Mouse (Mus musculus): ENCODE measurements at regions not wholly inside any gene's neighbourhood (a gene's known extent, or its start where the extent isn't known, plus 50 kb on each side); places are given as distances from the start of the nearest gene placed in this dataset.

DNA sequence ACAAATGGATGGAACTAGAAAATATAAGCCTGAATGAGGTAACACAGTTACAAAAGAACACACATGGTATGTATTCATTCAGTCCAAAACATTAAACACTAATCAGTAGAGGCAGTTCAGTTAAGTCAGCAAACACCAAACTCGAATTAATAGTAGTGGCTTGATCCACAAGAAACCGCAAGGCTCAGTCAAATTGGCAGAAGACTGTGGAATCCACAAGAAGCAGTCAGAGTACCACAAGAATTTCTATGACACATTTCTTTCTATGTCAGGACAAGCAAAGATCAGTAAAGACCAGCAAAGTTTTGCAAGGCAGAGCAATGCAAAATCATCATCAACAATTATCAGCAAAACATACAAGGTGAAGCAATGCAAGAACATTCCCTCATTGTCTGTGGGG is 1373.9 kb upstream of the Zeb2 start:
- in situ Hi-C loops (cut with MboI, MseI), result loop anchor here (5.0 kb wide), 1 partner anchor 74 kb away; no protein-coding TSS in a partner anchor

DNA sequence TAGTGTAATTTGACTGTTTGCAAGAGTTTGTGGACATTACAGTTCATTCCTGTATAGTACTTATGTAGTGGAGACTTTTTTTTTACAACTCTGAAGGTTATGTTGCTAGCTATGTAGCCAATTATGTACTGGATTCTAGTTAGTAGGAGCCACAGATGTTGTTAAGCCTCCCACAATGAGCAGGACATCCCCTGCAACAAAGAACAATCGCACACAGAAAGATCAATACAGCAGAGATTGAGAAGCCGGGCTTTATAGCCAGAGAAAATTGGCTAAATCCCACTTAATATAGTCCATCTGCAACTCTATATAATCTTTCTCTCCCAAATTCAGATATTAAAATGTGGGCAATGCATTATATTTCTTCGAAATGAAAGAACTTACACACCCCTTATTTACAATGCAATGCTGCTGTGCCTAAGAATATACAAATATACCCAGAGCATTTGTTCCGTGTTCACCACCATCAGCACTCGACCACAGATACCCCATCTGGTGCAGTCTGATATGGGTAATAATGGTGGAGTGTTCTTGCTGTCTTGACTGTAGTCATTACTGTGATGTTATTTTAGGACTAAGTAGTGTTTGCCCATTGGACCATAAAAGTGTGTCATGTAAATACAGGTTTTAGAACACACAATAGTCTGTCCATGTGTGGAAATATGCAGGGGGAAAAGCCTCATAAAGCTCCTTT is 1351.9 kb upstream of the Zeb2 start:
- in situ Hi-C loops (cut with MboI, MseI), result no loop called here

DNA sequence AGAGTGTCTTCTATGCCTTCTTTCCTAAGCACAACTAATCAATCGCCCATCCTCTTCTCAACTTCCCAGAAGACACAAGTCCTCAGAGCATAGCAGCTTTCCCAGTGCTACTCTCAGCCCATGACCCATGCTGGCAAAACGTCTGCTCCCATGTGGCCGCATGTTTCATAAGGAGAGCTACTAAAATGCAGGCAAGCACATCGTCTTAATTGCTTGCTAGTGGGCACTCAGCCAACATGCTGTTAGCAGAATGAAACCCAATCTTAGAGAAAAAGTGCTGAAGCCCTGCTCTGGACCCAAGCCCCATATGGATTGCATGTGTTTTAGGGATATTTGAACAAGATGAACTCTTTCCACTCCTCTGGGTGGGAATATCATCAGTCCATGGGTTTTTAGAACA is 1348.2 kb upstream of the Zeb2 start:
- in situ Hi-C loops (cut with MboI, MseI), result no loop called here

DNA sequence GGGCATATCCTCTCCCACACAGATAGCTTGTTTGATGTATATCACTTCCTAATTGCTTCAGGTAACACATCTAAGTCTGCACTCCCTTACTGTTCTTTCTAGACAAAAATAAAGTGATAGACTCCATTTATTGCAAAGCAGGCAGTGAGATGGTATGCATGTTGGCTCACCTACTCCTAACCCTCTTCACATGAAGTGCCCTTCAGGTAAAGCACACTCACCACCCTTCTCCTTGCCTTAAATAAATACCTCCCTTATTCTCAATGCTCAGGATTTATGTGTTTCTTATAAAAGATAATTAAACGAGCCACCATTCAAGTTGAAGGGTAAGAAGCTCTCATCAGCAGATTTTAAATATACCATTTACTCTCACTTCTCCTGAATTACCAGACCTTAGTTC is 1347.7 kb upstream of the Zeb2 start:
- in situ Hi-C loops (cut with MboI, MseI), result no loop called here

DNA sequence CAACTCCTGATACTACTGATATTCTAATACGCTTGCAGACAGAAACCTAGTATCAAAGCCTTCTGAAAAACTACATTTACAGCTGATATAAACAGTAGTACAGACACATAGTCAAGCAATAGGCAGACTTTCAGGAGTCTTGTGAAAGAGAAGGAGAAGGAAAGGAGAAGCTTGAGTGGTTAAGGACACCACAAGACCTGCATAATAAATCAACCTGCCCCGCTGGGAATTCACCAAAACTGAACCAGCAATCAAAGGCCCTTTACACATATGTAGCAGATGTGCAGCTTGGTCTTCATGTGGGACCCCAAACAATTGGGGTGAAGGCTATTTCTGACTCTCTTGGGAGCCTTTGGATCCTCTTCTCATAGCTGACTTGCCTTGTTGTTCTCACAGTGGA is 1345.5 kb upstream of the Zeb2 start:
- in situ Hi-C loops (cut with MboI, MseI), result no loop called here

DNA sequence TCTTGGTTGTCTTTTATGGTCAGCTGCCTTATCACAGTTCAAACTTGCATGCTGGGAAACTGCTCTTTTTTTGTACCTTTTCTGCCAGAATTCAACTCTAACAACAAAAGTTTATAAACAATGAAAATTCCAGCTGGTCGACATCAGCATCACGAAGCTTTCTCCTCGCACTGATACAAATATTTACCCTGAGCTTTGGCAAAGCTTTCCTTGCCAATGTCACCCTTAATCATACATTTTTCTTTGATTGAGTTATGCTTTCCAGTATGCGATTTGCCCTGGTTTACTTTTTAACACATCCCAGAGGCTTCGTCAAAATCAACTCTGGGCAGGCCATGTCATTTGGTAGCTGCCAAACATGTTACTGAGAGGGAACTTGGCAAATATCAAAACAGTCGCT is 1333.5 kb upstream of the Zeb2 start:
- in situ Hi-C loops (cut with MboI, MseI), result no loop called here

DNA sequence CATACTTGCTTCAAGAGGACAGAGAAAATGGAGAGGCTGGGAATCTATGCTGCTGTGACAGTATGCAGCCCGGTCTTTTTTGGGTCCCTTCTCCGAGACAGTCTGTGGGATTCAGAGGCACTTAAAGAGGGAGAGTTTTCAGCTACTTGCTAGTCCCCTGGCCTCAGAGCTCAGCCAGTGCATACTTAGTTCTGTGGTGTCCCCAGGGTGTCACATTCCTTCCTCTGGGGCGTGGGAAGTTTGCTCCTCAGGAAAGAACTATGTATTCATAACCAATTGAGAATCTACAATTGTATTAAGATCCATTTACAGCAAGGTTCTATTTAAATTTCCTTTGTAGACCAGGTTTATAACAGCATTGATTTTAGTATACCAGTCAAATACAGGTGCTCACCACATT is 1328.1 kb upstream of the Zeb2 start:
- in situ Hi-C loops (cut with MboI, MseI), result loop anchor here (5.0 kb wide), 1 partner anchor 1163 kb away; no protein-coding TSS in a partner anchor

DNA sequence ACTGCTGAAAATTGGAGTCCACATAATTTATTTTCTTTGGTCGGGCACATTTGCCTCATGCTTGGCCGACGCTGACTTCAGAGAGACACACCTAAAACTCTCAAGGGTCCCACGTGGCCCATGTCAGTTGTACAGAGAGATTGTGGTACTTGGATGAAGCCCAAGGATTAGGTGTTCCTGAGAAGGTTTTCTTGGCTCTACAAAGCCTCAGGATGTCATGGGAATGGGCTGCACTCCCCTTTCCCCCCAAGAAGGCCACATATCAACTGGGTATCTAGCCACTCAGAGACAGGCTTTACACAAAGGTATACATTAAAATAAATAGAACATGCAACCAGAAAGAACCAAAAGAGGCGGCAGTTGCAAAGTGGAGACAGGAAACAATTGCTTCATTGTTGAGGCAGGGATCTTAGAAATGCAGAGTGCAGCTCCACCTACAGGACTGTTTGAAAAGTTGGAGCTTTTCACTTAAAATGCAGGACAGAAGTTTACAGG is 1326.5 kb upstream of the Zeb2 start:
- in situ Hi-C loops (cut with MboI, MseI), result no loop called here

DNA sequence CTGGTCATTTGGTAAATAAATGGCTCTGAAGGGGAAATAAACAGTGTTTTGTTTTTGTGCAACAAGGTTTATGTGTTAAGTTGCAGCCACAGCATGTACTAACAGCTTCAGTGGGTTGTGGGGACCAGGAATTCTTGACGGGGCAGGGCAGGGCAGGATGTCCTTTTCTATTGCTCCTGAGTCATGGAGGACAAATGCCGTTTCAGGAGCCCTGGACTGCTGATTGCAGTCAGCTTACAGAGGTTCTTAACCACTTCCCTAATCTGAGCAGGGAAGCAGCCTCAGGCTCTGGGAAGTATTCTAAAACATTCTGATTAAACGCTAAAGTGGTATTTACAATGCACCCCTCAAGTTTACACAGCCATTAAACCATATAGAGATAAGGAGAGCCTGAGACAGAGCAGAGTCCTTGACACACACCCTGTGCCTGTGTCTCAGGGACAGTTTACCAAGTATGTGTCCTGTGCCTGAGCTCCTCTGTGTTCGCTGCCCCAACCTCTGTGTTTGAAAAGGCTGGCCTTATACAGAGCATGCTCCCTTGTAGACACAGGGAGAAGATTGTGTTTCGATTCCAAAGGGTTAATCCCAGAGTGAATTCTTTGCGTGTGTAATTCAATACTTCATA is 1326.0 kb upstream of the Zeb2 start:
- in situ Hi-C loops (cut with MboI, MseI), result no loop called here

DNA sequence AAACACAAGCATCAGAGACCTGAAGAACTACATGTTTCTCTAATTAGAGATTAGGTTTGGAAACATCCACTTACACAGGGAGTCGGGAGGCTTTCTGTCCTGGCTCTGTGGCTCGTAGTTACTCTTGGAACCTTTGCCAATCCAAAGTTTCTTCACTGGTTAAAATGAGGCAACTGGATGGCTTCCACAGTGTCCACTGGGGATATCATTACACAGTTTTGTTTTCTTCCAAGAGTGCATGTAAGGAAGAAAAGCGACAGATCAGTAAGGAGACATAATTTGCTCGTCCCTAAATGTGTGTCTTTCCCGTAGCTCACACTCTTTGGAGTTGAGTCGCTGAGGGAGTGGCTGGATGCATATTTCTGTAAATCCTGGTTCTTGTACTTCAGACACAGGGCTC is 1325.4 kb upstream of the Zeb2 start:
- in situ Hi-C loops (cut with MboI, MseI), result no loop called here

DNA sequence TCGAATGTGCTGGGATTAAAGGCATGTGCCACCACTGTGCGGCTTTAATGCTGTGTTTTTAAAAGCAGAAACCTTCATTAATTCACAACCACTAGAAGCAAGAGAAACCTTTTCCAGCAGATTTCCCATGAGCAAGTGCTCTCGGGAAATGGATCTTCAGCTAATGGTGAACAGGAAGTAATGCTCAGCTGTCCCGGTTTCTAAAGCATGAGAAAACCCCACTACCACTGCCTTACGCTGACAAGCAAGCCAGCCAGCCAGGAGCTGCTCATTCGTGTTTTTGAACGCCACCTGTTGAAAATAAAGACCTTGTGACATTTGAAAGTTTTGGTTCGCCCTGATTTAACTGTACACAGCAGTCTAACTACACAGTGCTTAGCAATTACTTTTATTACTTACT is 1324.7 kb upstream of the Zeb2 start:
- in situ Hi-C loops (cut with MboI, MseI), result no loop called here

DNA sequence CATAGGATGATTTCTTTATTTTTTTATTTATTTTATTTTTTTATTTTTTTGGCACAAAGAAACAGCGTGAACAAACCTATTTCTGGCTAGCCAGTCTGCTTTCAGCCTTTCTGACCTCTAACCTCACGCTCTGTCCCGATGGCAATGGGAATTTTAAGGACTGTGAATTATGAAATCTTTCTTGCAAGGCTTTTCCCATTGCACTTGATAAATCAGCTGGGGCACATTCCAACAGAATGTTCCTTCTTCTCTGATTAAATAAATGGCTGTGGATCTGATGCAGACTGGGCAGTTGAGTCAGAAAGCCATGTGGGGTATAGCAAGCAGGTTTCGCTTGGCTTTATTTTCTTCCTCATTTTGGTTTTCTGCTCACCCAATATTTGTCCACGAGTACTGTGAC is 1324.2 kb upstream of the Zeb2 start:
- in situ Hi-C loops (cut with MboI, MseI), result no loop called here

DNA sequence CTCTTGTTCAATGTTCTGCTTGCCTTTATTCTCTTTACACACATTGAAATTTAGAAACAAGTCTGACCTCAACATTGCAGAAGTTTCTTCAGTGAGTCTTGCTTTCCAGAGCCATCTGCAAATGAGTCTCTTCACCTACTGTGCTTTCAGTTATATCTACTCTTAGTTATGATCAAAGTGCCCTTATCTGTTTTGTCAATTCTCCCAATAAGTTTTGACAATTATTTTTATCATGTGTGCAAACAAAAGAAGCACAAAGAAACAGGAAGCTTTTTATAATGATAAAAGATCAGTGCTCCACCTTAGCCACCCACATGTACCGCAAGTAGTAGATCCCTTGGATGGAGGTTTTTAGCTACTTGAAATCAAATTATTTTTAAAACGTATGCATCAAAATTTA is 1322.8 kb upstream of the Zeb2 start:
- in situ Hi-C loops (cut with MboI, MseI), result no loop called here

DNA sequence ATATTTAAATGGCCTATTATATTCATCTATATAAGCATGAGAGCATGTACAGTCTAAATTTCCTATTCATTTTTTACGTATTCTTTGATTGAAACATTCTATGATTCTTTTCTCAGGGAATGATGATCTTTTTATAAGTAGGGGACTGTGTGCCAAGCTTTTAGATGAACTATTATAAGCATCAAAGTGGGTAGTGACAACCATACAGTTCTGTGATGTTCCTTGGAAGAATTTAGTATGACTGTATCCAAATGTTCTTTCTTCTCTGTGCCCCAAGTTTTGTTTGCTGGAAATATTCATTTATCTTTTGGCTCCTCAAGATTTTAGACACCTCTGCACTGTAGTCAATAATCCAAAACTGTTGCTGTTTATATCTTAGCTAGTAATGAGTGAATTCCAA is 1301.1 kb upstream of the Zeb2 start:
- in situ Hi-C loops (cut with MboI, MseI), result loop anchor here (5.0 kb wide), 1 partner anchor 74 kb away; no protein-coding TSS in a partner anchor

DNA sequence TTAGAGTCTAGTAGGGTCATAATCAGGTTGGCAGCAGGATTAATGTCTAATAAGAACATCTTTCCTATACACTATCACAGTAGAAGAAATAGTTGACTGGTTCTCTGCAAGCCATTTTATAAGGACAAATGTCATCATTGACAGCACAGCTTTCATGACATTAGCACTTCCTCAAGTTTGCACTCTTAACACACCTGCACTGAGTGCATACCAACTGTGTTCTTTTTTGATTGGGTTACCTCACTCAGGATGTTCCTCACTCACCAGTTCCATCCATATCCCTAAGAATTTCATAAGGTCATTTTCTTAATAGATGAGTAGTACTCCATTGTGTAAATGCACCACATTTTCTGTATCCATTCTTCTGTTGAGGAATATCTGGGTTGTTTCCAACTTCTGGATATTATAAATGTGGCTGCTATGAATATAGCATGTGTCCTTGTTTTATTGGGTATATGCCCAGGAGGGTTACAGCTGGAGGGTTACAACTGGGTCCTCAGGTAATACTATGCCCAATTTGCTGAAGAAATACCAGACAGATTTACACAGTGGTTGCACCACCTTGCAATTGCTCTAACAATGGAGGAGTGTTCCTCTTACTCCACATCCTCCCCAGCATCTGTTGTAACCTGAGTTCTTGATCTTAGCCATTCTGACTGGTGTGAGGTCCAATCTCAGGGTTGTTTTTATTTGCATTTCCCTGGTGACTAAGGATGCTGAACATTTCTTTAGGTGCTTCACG is 1285.3 kb upstream of the Zeb2 start:
- in situ Hi-C loops (cut with MboI, MseI), result no loop called here

DNA sequence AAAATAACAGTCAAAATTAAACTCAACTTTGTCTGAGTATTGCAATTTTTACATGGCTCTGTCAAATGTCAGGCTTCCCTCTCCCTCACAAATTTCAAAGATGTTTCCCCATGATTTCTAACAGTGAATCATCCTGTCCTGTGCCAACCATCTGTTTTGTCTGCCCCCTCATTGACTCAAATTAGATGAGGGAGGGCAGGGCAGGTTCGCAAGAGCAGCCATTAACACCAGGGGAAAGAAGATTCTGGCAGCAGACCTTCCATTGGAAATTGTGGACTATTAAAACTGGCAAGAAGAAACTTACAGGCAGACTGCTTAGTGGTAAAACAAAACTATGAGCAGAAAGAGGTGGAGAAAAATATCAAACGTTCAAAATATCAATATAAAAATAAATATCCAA is 1277.0 kb upstream of the Zeb2 start:
- in situ Hi-C loops (cut with MboI, MseI), result no loop called here

DNA sequence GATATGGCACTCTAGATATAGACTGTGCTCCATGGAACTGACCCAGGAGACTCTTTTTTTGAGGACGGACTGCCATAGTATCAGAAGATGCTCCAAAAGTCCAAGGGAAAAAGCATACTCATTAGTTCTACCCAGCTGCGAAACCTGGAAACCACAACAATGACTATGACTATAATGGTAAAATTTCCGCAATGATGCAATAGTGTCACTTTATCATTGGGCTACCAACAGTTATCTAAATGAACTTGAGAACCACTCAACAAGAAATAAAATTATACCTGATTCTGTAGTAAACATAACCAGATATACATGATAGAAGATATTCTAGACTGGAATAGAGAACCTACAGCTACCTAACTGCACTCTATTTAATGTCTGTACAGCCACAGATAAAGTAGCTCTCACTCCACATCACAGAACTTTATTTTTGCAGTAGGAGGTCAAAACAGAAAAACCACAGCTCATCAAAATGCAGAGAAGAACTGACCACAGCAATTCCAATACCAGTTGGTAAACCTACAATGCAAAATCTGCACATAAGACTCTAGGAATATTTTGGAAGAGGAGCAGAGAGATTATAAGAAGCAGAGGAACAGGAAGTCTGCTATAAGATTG is 1255.8 kb upstream of the Zeb2 start:
- in situ Hi-C loops (cut with MboI, MseI), result no loop called here

DNA sequence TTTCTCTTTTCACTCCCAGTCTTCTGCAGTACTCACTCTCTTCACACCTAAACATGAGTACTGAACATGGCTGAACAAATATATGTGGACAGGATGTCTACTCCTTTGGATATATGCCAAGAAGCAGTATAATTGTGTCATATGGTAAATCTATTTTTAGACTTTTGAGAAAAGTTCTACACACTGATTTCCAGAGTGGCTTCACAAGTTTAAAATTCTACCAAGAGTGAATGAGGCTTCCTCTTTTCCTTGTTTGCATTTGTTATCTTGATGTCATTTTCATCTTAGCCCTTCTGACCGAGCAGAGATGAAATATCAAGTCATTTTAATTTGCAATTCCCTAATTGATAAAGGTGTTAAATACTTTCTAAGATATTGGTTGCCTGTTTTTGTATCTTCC is 1254.6 kb upstream of the Zeb2 start:
- in situ Hi-C loops (cut with MboI, MseI), result no loop called here

DNA sequence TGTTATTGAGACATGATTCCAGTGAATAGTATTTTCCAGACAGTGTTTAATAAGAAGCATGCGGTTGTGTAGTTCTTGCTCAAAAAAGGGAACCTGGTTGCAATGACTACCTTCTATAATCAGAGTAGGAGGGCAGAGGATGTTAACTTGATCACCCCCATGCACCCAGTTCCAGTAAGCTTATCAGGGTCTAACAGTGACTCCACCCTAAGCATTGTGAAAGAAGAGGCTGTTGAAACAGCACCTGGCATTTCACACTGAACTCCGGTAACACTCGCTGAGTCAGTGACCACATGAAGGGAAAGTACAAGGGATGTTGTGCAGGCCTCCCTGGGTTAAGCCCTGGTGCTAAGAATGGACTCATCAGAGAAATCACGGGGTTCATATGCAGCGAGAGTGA is 1253.8 kb upstream of the Zeb2 start:
- in situ Hi-C loops (cut with MboI, MseI), result no loop called here

DNA sequence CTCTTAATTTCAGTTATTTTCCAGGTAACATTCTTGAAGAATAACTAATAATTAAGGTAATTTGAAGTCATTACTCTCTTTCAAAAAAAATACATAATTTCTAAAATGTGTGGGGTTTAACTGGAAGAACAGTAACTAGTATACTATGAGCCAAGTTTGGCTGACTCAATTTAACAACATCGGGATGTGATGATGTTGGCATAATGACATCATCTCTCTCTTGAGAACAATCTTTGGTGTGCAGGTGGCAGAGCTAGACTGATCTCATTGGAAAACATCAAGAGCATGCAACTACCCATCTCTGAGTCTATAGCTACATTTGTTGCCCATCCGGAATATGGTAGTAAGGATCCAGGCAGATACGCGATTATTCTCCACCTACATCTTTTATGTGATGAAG is 1251.7 kb upstream of the Zeb2 start:
- in situ Hi-C loops (cut with MboI, MseI), result no loop called here

DNA sequence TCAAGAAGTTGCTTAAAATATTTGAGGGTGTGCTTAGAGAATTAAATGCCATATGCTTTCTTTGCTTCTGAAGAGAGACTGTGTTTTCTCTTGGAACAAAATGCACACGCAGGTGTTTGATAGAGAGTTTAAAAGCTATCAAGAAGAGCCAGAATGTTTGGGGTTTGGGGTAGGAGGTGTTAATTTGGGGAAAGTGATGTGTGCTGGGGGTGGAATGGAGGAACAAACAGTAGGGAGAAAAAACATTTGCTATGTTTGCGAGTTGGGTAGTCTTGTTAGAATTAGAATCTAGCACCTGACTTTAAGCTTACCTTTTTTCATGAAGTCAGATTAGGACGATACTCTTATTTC is 1248.9 kb upstream of the Zeb2 start:
- in situ Hi-C loops (cut with MboI, MseI), result no loop called here

DNA sequence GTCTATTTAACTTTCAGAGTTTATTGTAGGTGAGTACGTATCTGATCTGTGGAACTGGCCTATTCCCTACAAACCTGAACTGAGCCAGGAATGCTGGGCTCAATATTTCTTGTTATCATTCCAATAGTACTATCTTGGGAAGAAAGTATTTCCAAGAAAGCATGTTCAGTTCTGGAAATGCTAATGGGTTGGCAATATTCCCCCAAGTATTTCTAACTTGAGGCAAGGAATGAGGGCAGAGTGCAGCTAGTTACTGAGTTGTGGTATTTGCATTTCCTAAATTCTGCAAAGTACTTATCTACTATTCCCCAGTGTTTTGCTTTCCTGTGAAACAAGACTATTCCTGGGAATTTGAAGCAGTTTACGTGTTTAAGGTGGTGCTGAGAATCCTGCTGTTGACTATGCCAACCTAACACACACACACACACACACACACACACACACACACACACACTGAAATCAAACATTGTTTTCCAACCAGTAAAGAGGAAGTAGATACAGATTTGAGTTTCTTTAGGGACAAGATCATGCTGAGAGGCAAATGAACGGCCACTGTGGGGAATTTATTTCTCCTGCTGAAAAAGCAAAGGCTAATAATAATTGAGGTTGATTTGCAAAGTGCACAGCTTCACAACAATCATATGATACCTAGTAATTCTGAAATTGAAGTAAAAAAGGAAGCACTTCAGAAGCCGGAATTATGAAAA is 1248.4 kb upstream of the Zeb2 start:
- in situ Hi-C loops (cut with MboI, MseI), result no loop called here

All from regulatory T cell (primary cell).